Mouse (Mus musculus) regulatory T cell (primary cell): ENCODE measurements around the gene Pik3r5.

ENCODE experiments used
- in situ Hi-C: fragments of 300-600 bp; cut with MboI, MseI; formaldehyde crosslinking; loops from one replicate; pipeline ENCODE4 v1.15.1; 2025; ENCODE audit warnings: high pct_unique_total_duplicates

Pik3r5 gene

GRCm38 (mm10) chr11:68400727-68401219 is 31.1 kb upstream of the Pik3r5 start, which contains the start of gene Ntn1:
Ntn1 (minus strand) TSS chr11:68400823.
- in situ Hi-C loops = no loop called here

GRCm38 (mm10) chr11:68401428-68401827 is 30.5 kb upstream of the Pik3r5 start:
- in situ Hi-C loops = no loop called here

GRCm38 (mm10) chr11:68404185-68404584 is 27.7 kb upstream of the Pik3r5 start:
- in situ Hi-C loops = no loop called here

GRCm38 (mm10) chr11:68405576-68405975 is 26.3 kb upstream of the Pik3r5 start:
- in situ Hi-C loops = no loop called here

- in situ Hi-C loops = no loop called here
These were observed 24.5 kb upstream of the Pik3r5 start for GRCm38 (mm10) chr11:68407266-68407926.

- in situ Hi-C loops = no loop called here
These were observed 23.8 kb upstream of the Pik3r5 start for GRCm38 (mm10) chr11:68408127-68408526.

GRCm38 (mm10) chr11:68417001-68417400 is 14.9 kb upstream of the Pik3r5 start:
- in situ Hi-C loops = no loop called here

GRCm38 (mm10) chr11:68417831-68418230 is 14.1 kb upstream of the Pik3r5 start:
- in situ Hi-C loops = no loop called here

GRCm38 (mm10) chr11:68425492-68426315 is 6.2 kb upstream of the Pik3r5 start:
- in situ Hi-C loops = no loop called here

- in situ Hi-C loops = no loop called here
These were observed 4.8 kb upstream of the Pik3r5 start for GRCm38 (mm10) chr11:68427083-68427570.

- in situ Hi-C loops = loop anchor here (5.0 kb wide), 1 partner anchor 52 kb away; no protein-coding TSS in a partner anchor
These were observed 1.3 kb upstream of the Pik3r5 start for GRCm38 (mm10) chr11:68430662-68431061.

- in situ Hi-C loops = loop anchor here (5.0 kb wide), 1 partner anchor 50 kb away; no protein-coding TSS in a partner anchor
These were observed 570 bp downstream of the Pik3r5 start for GRCm38 (mm10) chr11:68432361-68433021.

- in situ Hi-C loops = loop anchor here (5.0 kb wide), 1 partner anchor 49 kb away; no protein-coding TSS in a partner anchor
These were observed 1.6 kb downstream of the Pik3r5 start for GRCm38 (mm10) chr11:68433534-68433933.

GRCm38 (mm10) chr11:68434697-68435096 is 2.8 kb downstream of the Pik3r5 start:
- in situ Hi-C loops = loop anchor here (5.0 kb wide), 1 partner anchor 48 kb away; no protein-coding TSS in a partner anchor

- in situ Hi-C loops = no loop called here
These were observed 3.7 kb downstream of the Pik3r5 start for GRCm38 (mm10) chr11:68435601-68436000.

- in situ Hi-C loops = no loop called here
These were observed 4.5 kb downstream of the Pik3r5 start for GRCm38 (mm10) chr11:68436376-68436775.

- in situ Hi-C loops = no loop called here
These were observed 8.2 kb downstream of the Pik3r5 start for GRCm38 (mm10) chr11:68440100-68440499.

GRCm38 (mm10) chr11:68440965-68441364 is 9.0 kb downstream of the Pik3r5 start:
- in situ Hi-C loops = no loop called here

GRCm38 (mm10) chr11:68442346-68442745 is 10.4 kb downstream of the Pik3r5 start:
- in situ Hi-C loops = no loop called here

GRCm38 (mm10) chr11:68442983-68443638 is 11.2 kb downstream of the Pik3r5 start:
- in situ Hi-C loops = no loop called here

GRCm38 (mm10) chr11:68445901-68446300 is 14.0 kb downstream of the Pik3r5 start:
- in situ Hi-C loops = no loop called here
